Mouse (Mus musculus): ENCODE results near the gene Ccdc184. TPM values are rescaled to one million over a fixed set of nuclear protein-coding genes. Genes with fewer than 3 reads are reported as not detected.

Gene Ccdc184
- polyA plus RNA-seq, 1 experiment from 2014 or later = 24.0 TPM

GRCm38 (mm10) chr15:98181132-98181711 is 14.3 kb downstream of the Ccdc184 start:
- ATAC-seq (ENCODE audit: low FRiP score, low read depth) = peak; percentile 98
- under 1% methylated on average over 30 of the region's 30 CpGs for WGBS
- Histone ChIP-seq H3K4me3 (peak overlapping the region; percentile 43), H3K36me3 (no peaks in the 10 kb centered on the region), H3K4me1 (peaks cover 8% of the 10 kb centered on the region; the same call in 1 of the 2 replicates), H3K9ac (peak overlapping the region; percentile 45), H3K27me3 (replicated peaks) (0 out of 2 replicates have a peak, but pooled peaks cover 3% of the 10 kb centered on the region), H3K27ac (0 out of 2 replicates have a peak overlapping the region, but pooled peaks have one; percentile 43), H3K9me3 (no peaks in the 10 kb centered on the region), H3K4me2 (replicated peaks) (peak overlapping the region; percentile 76)

GRCm38 (mm10) chr15:98181856-98182570 is 15.1 kb downstream of the Ccdc184 start:
- H3K36me3 ChIP-seq = no peaks in the 10 kb centered on the region
- H3K9ac ChIP-seq = no peak overlapping the region
- no peak for ATAC-seq (ENCODE audit: low FRiP score, low read depth)

GRCm38 (mm10) chr15:98184456-98184855 is 17.5 kb downstream of the Ccdc184 start:
- 83% methylated on average over 4 of the region's 4 CpGs for WGBS
- Histone ChIP-seq H3K27me3 (replicated peaks) (no peaks in the 10 kb centered on the region), H3K9me3 (no peaks in the 10 kb centered on the region), H3K27ac (no peak overlapping the region), H3K4me2 (replicated peaks) (no peak overlapping the region), H3K36me3 (no peaks in the 10 kb centered on the region), H3K4me1 (peaks cover 8% of the 10 kb centered on the region; the same call in 1 of the 2 replicates), H3K4me3 (no peak overlapping the region), H3K9ac (no peak overlapping the region)
- no peak for ATAC-seq (ENCODE audit: low FRiP score, low read depth)

More at GRCm38 (mm10) chr15:98181856-98182570, 15.1 kb downstream of the Ccdc184 start:
- no peak overlapping the region for H3K27ac ChIP-seq
- no peaks in the 10 kb centered on the region for H3K9me3 ChIP-seq
- 0 out of 2 replicates have a peak, but pooled peaks cover 2% of the 10 kb centered on the region for H3K27me3 ChIP-seq (replicated peaks)
- peaks cover 8% of the 10 kb centered on the region; the same call in 1 of the 2 replicates for H3K4me1 ChIP-seq
- H3K4me2 ChIP-seq (replicated peaks) = no peak overlapping the region
- 75% methylated on average over 12 of the region's 12 CpGs for WGBS
- H3K4me3 ChIP-seq = no peak overlapping the region

GRCm38 (mm10) chr15:98195442-98195841 is 28.5 kb downstream of the Ccdc184 start, which contains the start of gene Olfr288:
TSS of gene Olfr288 (minus strand) at chr15:98195542.
- H3K27ac ChIP-seq = no peak within 1 kb of the TSS
- H3K4me1 ChIP-seq = no peaks in the 10 kb centered on the region
- WGBS = 72% methylated on average over 3 of the region's 3 CpGs
- no peak within 1 kb of the TSS for H3K9ac ChIP-seq
- H3K4me2 ChIP-seq (replicated peaks) = no peak within 1 kb of the TSS
- no peaks in the 10 kb centered on the region for H3K36me3 ChIP-seq
- no peaks in the 10 kb centered on the region for H3K9me3 ChIP-seq
- ATAC-seq (ENCODE audit: low FRiP score, low read depth) = no peak
- no peaks in the 10 kb centered on the region for H3K27me3 ChIP-seq (replicated peaks)
- no peak within 1 kb of the TSS for H3K4me3 ChIP-seq

- Histone ChIP-seq H3K4me2 (replicated peaks) (no peak overlapping the region), H3K4me3 (no peak overlapping the region), H3K36me3 (no peaks in the 10 kb centered on the region), H3K4me1 (no peaks in the 10 kb centered on the region), H3K27me3 (replicated peaks) (no peaks in the 10 kb centered on the region), H3K9ac (no peak overlapping the region), H3K9me3 (no peaks in the 10 kb centered on the region), H3K27ac (no peak overlapping the region)
- no peak for ATAC-seq (ENCODE audit: low FRiP score, low read depth)
- WGBS = 80% methylated on average over 7 of the region's 7 CpGs
These were observed 42.7 kb downstream of the Ccdc184 start for GRCm38 (mm10) chr15:98209676-98210075.

GRCm38 (mm10) chr15:98213336-98213870 is 46.4 kb downstream of the Ccdc184 start:
- Histone ChIP-seq H3K27ac (no peak overlapping the region), H3K4me1 (no peaks in the 10 kb centered on the region), H3K9ac (no peak overlapping the region), H3K27me3 (replicated peaks) (no peaks in the 10 kb centered on the region), H3K4me3 (no peak overlapping the region), H3K4me2 (replicated peaks) (no peak overlapping the region), H3K9me3 (no peaks in the 10 kb centered on the region), H3K36me3 (no peaks in the 10 kb centered on the region)
- 87% methylated on average over 5 of the region's 5 CpGs for WGBS
- no peak for ATAC-seq (ENCODE audit: low FRiP score, low read depth)

GRCm38 (mm10) chr15:98214130-98214529 is 47.2 kb downstream of the Ccdc184 start:
- Histone ChIP-seq H3K4me2 (replicated peaks) (no peak overlapping the region), H3K4me1 (no peaks in the 10 kb centered on the region), H3K27me3 (replicated peaks) (no peaks in the 10 kb centered on the region), H3K9ac (no peak overlapping the region), H3K9me3 (no peaks in the 10 kb centered on the region), H3K36me3 (no peaks in the 10 kb centered on the region), H3K4me3 (no peak overlapping the region), H3K27ac (no peak overlapping the region)
- WGBS = 68% methylated on average over 5 of the region's 5 CpGs
- no peak for ATAC-seq (ENCODE audit: low FRiP score, low read depth)

Other genes with a start within 250 kb of the Ccdc184 start
- 50.2 and 50.8 TPM in 2 replicates for gene Tmem106c, start 203.0 kb upstream of the Ccdc184 start, polyA plus RNA-seq (2016; fragmentation: Nextera tagmentation; extraction: Ambion mirVana)
- 182 and 193 TPM in 2 replicates for gene Col2a1, start 162.5 kb upstream of the Ccdc184 start, polyA plus RNA-seq (2016; fragmentation: Nextera tagmentation; extraction: Ambion mirVana)
- gene Pfkm, start 74.6 kb upstream of the Ccdc184 start, polyA plus RNA-seq (2016; fragmentation: Nextera tagmentation; extraction: Ambion mirVana) = 50.4 and 50.9 TPM in 2 replicates
- gene Senp1, start 73.4 kb upstream of the Ccdc184 start, polyA plus RNA-seq (2016; fragmentation: Nextera tagmentation; extraction: Ambion mirVana) = 31.6 and 33.1 TPM in 2 replicates
- 51.4 and 52.1 TPM in 2 replicates for gene Asb8, start 1.5 kb upstream of the Ccdc184 start, polyA plus RNA-seq (2016; fragmentation: Nextera tagmentation; extraction: Ambion mirVana)
- gene Olfr288, start 28.4 kb downstream of the Ccdc184 start, polyA plus RNA-seq (2016; fragmentation: Nextera tagmentation; extraction: Ambion mirVana) = not detected in 2 replicates
- not detected in 2 replicates for gene Gm44579, start 53.8 kb downstream of the Ccdc184 start, polyA plus RNA-seq (2016; fragmentation: Nextera tagmentation; extraction: Ambion mirVana)
- gene Olfr287, start 53.9 kb downstream of the Ccdc184 start, polyA plus RNA-seq (2016; fragmentation: Nextera tagmentation; extraction: Ambion mirVana) = 0.15 TPM in 1 of 2 replicates, not detected in the other
- gene Olfr286, start 67.3 kb downstream of the Ccdc184 start, polyA plus RNA-seq (2016; fragmentation: Nextera tagmentation; extraction: Ambion mirVana) = not detected in 2 replicates
- gene H1fnt, start 90.1 kb downstream of the Ccdc184 start, polyA plus RNA-seq (2016; fragmentation: Nextera tagmentation; extraction: Ambion mirVana) = not detected in 2 replicates
- 2.9 and 3.5 TPM in 2 replicates for gene Zfp641, start 129.0 kb downstream of the Ccdc184 start, polyA plus RNA-seq (2016; fragmentation: Nextera tagmentation; extraction: Ambion mirVana)
- gene Olfr285, start 150.2 kb downstream of the Ccdc184 start, polyA plus RNA-seq (2016; fragmentation: Nextera tagmentation; extraction: Ambion mirVana) = not detected in 2 replicates
- not detected in 2 replicates for gene Olfr284, start 173.8 kb downstream of the Ccdc184 start, polyA plus RNA-seq (2016; fragmentation: Nextera tagmentation; extraction: Ambion mirVana)
- not detected in 2 replicates for gene Olfr283, start 213.8 kb downstream of the Ccdc184 start, polyA plus RNA-seq (2016; fragmentation: Nextera tagmentation; extraction: Ambion mirVana)